Mouse (Mus musculus): ENCODE measurements at regions not wholly inside any gene's neighbourhood (a gene's known extent, or its start where the extent isn't known, plus 50 kb on each side); places are given as distances from the start of the nearest gene placed in this dataset.

DNA sequence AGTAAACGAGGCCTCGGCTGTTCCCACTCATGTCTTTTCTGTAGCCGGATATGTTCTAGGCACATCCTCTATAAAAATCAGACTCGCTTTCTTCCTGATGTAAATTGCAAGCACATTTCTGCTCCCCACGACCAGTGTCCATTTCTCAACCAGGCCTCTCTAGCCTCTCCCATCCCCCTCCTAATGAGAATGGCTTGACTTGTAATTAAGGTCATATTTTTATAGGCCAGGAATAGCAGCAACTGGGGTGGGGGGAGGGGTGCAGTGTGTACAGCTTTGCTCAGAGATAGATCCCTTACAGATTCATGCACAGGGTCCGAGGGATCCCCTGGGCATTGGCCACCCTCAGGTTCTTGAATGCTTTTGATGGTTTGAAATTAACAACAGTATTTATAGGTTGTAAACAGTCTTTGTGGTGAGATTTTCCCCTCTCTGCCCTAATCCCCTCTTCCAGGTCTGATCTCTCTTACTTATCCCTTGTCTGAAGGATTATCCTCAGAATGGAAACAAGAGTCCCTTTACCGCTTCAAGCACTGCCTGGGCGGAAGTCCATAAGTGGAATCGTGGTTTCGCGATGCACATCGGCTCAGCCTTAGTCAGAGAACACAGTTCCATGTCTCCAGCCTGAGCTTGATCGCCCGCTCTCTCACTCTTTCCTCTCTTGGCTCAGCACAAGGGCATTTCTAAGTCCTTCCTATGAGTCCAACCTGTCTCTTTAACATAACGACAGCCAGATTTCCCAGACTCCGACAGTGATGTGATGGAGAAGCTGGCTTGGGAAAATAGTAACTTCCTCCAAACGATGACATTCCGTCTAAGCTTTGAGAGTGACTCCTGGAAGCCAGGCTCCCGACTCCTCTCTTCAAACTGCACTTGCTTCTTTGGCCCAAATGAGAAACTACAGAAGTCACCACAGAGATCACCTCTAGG lies 124.3 kb upstream of the Msx2 start:
- TF ChIP-seq CTCF (IDR thresholded peaks at IDR 0.05; ENCODE audit: extremely low read depth, insufficient read depth, insufficient read length, insufficient replicate concordance) (no peak), POLR2A (IDR thresholded peaks at IDR 0.05; ENCODE audit: low read depth, low read length) (no peak)

All from spleen, adult 2 months (tissue).